Mouse (Mus musculus) monocyte, adult 5-6 weeks (primary cell): Measurements from ENCODE around the gene Actc1. TPM values are rescaled to one million over a fixed set of nuclear protein-coding genes. Genes with fewer than 3 reads are reported as not detected.

Source experiments
- total RNA-seq: library from RNA; stranded (forward); fragments of 200-1000, 200-491, 200-594 nt; gene quantifications from 3 replicates; pipeline ENCODE4 v1.2.3, GENCODE M21; 2017

Gene Actc1
- total RNA-seq, 1 experiment from 2014 or later, result not detected

Other genes with a start within 250 kb of the Actc1 start
- 3.2 TPM in 1 of 3 replicates, not detected in the others for gene Scg5, start 224.4 kb downstream of the Actc1 start, total RNA-seq
- 15.0 to 18.9 TPM (median 18.4 TPM) in 3 replicates for gene Arhgap11a, start 204.9 kb downstream of the Actc1 start, total RNA-seq
- not detected in 3 replicates for gene Gjd2, start 39.9 kb downstream of the Actc1 start, total RNA-seq
- gene Aqr, start 133.5 kb upstream of the Actc1 start, total RNA-seq, result 49.2 to 85.2 TPM (median 72.3 TPM) in 3 replicates
- gene Zfp770, start 147.9 kb upstream of the Actc1 start, total RNA-seq, result 18.5 to 31.9 TPM (median 22.4 TPM) in 3 replicates